Mouse (Mus musculus): ENCODE measurements at regions not wholly inside any gene's neighbourhood (a gene's known extent, or its start where the extent isn't known, plus 50 kb on each side); places are given as distances from the start of the nearest gene placed in this dataset.

DNA sequence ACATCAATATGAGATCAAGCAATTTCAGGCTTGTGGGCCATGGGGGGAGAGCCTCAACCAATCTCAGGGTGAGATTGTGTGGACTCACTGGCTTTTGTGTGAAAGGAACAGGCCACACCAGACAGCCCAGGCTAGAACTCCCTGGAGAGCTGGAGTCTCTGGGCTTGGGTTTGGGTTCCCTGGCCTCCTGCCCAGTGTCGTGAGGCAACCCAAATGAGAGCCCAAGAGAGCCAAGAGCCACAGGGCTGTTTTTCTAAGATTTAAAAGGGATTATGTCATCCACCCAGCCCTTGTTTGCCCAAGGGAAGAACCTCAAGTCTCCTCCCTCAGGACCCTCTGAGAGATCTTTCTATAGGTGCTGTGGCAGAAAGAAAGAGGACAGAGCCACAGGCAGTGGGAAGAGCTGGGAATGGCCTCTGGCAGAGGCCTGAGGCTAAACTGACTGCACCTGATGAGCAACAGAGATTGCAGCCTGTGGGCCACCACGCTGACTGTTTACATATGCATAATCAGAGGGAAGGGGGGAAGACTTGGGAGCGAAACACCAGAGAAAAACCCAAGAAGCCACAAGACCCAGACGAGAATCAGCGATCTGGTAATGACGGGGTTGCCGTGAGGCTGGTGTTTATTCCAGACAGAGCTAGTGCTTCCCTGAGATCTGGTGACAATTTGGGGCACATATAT is 92.1 kb downstream of the Bcl2l11 start:
- TF ChIP-seq CTCF (IDR thresholded peaks at IDR 0.05; ENCODE audit: low read depth): no peak
- TF ChIP-seq EP300 (IDR thresholded peaks at IDR 0.05; ENCODE audit: low read depth): no peak

All from liver, embryonic 14.5 days (tissue).